Mouse (Mus musculus) embryo, embryonic 11.5 days (tissue): ENCODE measurements around the gene Nbea.

ENCODE experiments used
- DNase-seq: peaks from one replicate; pipeline ENCODE4 v3.0.0-alpha.2; 2012; ENCODE audit warnings: low read depth, low spot score

The Nbea gene

DNA sequence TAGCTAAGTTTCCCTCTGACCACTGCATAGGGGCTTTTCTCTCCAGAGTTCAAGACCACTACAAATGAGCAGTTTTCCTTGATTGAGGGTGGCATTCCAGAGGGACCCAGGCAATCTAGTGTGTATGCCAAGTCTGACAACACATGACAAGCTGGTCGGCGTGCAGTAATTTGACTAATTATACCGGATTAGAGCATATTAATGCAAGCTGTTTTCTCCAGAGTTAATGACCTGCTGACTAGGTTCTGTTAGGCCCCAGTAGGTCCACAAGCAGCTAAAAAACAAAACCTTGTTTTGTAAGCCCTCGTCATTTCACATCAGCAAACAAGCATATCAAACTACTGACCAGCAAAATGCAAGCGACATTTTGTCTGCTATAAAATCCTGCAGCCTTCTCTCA is 432.1 kb downstream of the Nbea start:
- no peak for DNase-seq

- DNase-seq = no peak
Measured at GRCm38 (mm10) chr3:55750445-55751065, 432.9 kb downstream of the Nbea start.

GRCm38 (mm10) chr3:55743885-55744284 is 439.6 kb downstream of the Nbea start:
- DNase-seq = no peak

GRCm38 (mm10) chr3:55742654-55743053 is 440.8 kb downstream of the Nbea start:
- DNase-seq = no peak

- no peak for DNase-seq
Measured at GRCm38 (mm10) chr3:55742218-55742617, 441.3 kb downstream of the Nbea start.

DNA sequence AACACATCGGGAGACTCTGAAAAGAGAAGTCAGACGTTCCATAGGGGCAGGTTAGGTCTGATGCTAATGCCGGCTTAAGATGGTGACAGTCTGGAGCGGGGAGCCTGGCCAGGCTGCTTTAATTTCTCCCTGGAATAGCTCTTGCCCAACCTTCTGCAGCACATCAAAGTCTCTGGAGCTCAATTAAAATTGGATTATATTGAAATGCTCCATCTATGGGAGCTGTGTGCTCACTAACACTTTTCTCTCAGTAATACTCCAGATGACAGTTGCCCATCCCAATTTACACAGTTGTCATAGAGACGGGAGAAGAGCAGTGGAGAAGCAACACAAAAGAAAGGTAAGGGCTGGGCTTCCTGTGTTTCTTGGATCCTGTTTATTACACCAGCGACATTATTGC is 442.1 kb downstream of the Nbea start:
- no peak for DNase-seq

DNA sequence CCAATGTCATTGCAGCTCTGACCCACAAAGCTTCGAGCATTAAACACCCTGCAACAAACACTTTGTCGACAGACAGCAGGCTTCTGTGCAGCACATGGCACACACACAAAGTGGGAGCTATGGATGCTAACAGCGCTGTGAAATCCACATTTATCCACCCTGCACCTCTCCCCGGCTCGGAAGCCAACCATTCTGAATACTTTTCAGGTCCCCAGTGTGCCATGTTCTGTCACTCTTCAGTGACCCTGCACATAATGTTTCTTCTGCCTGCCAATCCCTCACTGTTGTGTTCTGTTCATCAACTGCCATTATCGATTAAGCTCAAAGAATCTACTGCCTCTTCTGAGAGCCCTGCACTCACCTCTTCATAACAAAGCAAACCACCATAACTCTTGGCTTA is 449.8 kb downstream of the Nbea start:
- no peak for DNase-seq

DNA sequence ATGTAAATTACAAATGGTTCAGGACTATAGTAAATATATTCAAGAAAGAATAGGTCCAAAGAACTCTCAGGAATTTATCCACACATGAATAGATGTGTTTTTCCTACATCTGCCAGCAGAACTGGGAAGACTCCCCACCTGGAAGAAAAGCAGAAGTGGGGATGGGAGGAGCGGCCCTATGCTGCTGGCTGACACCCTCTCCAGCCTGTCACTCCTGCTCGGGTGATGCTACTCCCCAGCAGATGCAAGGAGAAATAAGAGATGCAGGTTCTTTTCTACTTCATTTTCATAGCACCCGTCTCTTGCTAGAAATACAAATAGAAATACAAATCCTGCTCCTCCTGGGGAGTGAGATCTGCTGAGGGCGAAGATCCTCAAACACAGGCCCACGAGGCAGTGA is 453.0 kb downstream of the Nbea start:
- no peak for DNase-seq

- DNase-seq = no peak
Measured at GRCm38 (mm10) chr3:55730142-55730541, 453.4 kb downstream of the Nbea start.

DNA sequence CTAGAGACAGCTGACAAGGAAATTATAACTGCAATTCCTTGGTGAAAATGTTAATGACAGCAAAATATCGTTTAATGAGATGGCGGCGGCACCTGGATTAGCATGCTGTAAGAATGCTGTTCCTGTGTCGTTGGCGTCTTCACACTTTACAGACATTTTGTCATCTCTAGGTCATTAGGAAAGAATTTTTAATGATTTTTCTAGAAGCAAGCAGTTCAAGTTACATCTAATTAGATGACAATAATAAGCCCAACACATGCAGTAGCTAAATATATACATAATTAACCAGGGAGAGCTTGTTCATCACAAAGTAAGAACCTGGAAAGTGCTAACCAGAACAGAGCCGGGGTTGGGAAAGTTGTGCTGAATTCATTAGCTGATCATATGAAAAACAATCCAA is 469.2 kb downstream of the Nbea start:
- no peak for DNase-seq

- no peak for DNase-seq
Measured at GRCm38 (mm10) chr3:55713856-55714255, 469.6 kb downstream of the Nbea start.

DNA sequence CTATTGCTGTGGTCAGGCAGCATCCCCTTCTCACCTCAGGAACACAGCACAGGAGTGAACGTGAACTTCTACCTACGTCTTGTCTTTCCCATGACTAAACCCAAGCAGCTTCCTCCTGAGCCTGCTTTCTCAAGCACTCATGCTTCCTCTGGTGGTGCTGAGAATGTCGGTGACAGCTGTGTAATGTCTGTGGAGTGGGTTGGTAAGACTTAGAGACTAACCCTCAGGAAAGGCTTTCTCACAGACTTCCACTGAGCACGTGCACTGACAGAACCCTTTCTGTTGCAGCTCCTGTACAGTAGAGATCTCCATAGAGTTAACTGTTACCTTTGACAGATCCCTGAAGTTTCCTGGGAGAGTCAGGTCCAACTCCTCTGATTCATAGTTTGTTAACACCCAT is 473.2 kb downstream of the Nbea start:
- DNase-seq = no peak

DNA sequence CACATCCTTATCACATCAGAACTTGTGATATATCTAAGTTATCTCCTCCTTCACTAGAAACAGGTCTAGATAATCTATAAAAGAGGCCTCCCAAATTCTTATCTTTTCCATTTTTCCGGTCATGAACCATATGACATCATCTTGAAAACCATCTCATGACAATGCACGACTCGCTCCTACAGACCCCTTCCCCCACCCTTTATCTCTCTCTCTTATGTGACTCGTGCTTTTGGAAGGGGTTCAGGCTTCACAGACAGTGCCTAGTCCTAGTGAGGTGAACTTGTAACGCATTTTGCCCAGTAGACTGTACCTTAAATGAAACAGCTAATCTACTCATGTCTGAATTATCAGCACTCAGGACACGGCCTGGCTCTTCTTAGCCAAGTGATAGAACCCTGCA is 481.9 kb downstream of the Nbea start:
- DNase-seq = no peak

DNA sequence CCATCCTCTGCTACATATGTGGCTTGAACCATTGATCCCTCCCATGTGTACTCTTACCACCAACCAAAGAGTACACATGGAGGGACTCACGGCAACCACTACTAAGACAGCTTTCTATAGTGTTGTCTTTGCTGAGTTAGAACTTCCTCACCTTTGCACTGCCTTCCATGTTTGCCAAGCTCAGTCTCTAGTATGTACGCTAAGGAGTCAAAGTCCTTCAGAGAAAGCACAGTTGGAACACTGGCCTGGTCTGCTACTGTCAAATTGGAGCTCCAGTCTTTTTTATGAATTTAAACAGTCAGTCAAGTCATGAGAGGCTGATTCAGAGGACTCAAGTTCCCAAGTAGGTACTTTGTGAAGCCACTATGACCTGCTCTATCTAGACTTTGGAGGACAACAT is 486.3 kb downstream of the Nbea start:
- DNase-seq = no peak

GRCm38 (mm10) chr3:55693073-55693472 is 490.4 kb downstream of the Nbea start:
- no peak for DNase-seq

- DNase-seq = no peak
Measured at GRCm38 (mm10) chr3:55688098-55688497, 495.4 kb downstream of the Nbea start.

- no peak for DNase-seq
Measured at GRCm38 (mm10) chr3:55686993-55687392, 496.5 kb downstream of the Nbea start.

DNA sequence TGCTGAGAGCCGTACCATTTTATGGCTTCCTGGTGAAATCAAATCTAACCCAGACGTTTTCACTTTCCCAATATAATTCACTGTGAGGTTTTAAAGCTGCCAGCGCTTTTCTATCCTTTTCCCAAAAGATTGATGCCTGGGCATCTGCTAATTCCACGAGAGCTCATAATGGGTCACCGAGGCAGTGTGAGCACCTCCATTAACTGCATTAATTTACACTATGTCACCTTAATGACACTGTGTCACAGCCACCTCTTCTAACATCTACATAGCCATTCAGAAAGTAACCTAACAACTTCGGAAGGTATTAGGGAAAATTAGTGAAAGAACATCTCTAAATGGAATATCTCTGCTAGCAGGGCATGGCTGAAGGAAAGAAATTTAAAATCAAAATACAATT is 497.9 kb downstream of the Nbea start:
- no peak for DNase-seq

GRCm38 (mm10) chr3:55684892-55685291 is 498.6 kb downstream of the Nbea start:
- no peak for DNase-seq

DNA sequence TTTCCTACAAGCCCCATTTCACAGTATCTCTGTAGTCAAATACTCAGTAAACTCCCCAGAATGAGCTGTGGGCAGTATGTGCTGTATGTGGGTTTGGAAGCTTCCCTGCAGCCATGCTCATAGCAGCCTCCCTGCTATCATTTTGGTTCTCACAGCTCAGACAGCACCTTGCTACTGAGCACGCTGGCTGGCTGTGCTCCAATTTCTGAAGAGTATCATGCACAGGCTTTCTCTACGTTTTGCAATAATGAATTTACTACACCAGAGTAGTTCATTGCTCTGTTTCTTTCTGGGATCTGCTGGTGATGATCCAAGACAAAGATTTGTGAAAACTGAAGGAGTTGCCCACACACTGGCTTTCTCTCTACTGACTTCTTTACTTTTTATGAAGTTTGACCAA is 505.8 kb downstream of the Nbea start:
- no peak for DNase-seq

GRCm38 (mm10) chr3:55674185-55674584 is 509.3 kb downstream of the Nbea start:
- DNase-seq = no peak

DNA sequence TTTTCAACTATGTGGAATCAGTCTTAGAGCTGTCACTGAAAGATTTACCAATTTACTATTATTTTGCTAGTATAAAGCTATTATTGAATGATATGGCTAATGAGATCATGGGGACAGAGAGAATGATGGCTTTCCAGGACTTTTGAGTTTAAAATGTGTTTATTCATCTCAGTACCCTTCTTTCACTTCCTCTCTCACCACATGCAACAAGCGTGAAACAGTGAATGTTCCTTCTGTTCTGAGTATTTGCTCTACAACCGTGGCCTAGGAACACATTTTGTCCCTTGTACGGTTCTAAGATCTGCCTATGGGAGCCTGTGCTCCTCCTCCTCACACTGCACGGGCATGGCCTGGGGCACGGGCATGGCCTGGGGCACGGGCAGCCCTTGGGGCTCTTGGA is 516.5 kb downstream of the Nbea start:
- no peak for DNase-seq

- DNase-seq = no peak
Measured at GRCm38 (mm10) chr3:55665928-55666327, 517.6 kb downstream of the Nbea start.

- DNase-seq = no peak
Measured at GRCm38 (mm10) chr3:55664713-55665112, 518.8 kb downstream of the Nbea start.
